Mouse (Mus musculus): ENCODE results near the gene 1700018F24Rik. TPM values are rescaled to one million over a fixed set of nuclear protein-coding genes. Genes with fewer than 3 reads are reported as not detected.

1700018F24Rik gene
- total and polyA plus RNA-seq, 3 experiments: not detected

DNA sequence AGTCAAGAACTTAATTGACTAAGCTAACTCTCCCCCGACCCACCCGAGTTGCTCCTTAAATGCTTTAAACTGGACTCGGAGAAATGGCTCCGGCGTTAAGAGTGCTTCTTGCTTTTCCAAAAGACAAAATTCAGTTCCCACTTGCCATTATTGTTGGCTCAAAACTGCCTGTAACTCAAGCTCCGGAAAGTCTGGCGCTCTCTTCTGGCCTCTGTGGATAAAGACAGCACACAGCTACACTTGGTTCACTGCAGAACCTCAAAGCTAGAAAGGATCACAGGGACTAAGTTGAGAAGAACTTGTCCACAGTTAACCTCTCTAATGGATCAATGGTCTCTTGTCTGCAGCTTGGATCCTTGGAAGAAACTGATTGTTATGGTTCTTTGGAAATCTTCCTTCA is 15.9 kb downstream of the 1700018F24Rik start:
- in situ Hi-C loops (cut with MboI; ENCODE audit: low pct_ligation_motif_present, low pct_unique_long_range_greater_than_20kb, low sequenced_read_pairs): no loop called here

DNA sequence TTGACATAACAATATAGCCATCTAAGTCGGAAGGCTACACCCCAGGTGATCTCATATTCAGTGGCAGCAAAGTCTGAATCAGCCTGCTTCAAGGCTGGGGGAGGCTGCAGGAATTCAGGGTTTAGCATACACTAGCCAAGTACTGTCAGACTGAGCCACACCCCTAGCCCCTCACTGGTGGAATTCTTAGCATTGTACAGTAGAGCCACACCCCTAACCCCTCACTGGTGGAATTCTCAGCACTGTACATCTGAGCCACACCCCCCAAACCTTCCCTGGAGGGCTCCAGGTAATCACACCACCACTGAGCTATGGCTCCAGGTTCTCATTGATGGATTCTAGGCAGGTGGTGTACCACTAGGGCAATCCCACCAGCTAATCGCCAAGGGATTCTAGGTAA is 16.7 kb downstream of the 1700018F24Rik start:
- Histone ChIP-seq H3K9ac (ENCODE audit: insufficient read depth, low read depth) (no peak overlapping the region), H3K4me2 (ENCODE audit: insufficient read depth, low read depth, poor library complexity, severe bottlenecking) (no peak overlapping the region), H3K27ac (ENCODE audit: insufficient read depth, low read depth) (no peak overlapping the region), H3K9me3 (replicated peaks; ENCODE audit: low read length) (no peaks in the 10 kb centered on the region), H3K79me2 (replicated peaks; ENCODE audit: control insufficient read depth, extremely low read depth, insufficient read depth, poor library complexity, severe bottlenecking) (no peaks in the 10 kb centered on the region), H3K27me3 (replicated peaks) (no peaks in the 10 kb centered on the region), H3K36me3 (replicated peaks in 1 of 2; ENCODE audit: control insufficient read depth in 1 of 2, insufficient read depth in 1 of 2, low read length in 1 of 2) (no peaks in the 10 kb centered on the region), H3K4me3 (replicated peaks in 1 of 3; ENCODE audit: low read depth in 2 of 3, low read length in 2 of 3, poor library complexity in 1 of 3) (no peak overlapping the region), H3K4me1 (ENCODE audit: control insufficient read depth in 1 of 2, insufficient read depth in 2 of 2) (peaks cover 0 to 12% of the 10 kb centered on the region in 2 experiments; a peak in 2 of 4 replicates)
- in situ Hi-C loops (cut with MboI; ENCODE audit: low pct_ligation_motif_present, low pct_unique_long_range_greater_than_20kb, low sequenced_read_pairs) (no loop called here), dilution Hi-C loops (cut with MboI; ENCODE audit: extremely low pct_ligation_motif_present, extremely low pct_unique_long_range_greater_than_20kb, low sequenced_read_pairs) (no loop called here)
- TF ChIP-seq POLR2AphosphoS2 (IDR thresholded peaks at IDR 0.05; ENCODE audit: low read depth, low read length) (no peak), PAX5 (IDR thresholded peaks at IDR 0.05; ENCODE audit: low read length) (no peak), CHD2 (IDR thresholded peaks at IDR 0.05; ENCODE audit: low read length) (no peak)
- DNase-seq (ENCODE audit: extremely low read depth): no peak

More for the DNA sequence above, 15.9 kb downstream of the 1700018F24Rik start:
- TF ChIP-seq CHD1 (IDR thresholded peaks at IDR 0.05; ENCODE audit: low read depth, low read length) (no peak), CTCF (conservative IDR thresholded peaks at IDR 0.05 in 1 of 2, IDR thresholded peaks at IDR 0.05 in 1 of 2; ENCODE audit: low read depth in 2 of 2, low read length in 2 of 2) (peak in 1 of 2 experiments; percentile 25; a peak in 1 of 4 replicates)
- no peak overlapping the region for H3K4me2 ChIP-seq (ENCODE audit: insufficient read depth, low read depth, poor library complexity, severe bottlenecking)
- no peak overlapping the region for H3K9ac ChIP-seq (ENCODE audit: insufficient read depth, low read depth)
- H3K36me3 ChIP-seq (replicated peaks in 1 of 2; ENCODE audit: control insufficient read depth in 1 of 2, insufficient read depth in 1 of 2, low read length in 1 of 2): no peaks in the 10 kb centered on the region
- no peaks in the 10 kb centered on the region for H3K79me2 ChIP-seq (replicated peaks; ENCODE audit: control insufficient read depth, extremely low read depth, insufficient read depth, poor library complexity, severe bottlenecking)
- H3K27ac ChIP-seq (ENCODE audit: insufficient read depth, low read depth): no peak overlapping the region
- H3K9me3 ChIP-seq (replicated peaks; ENCODE audit: low read length): no peaks in the 10 kb centered on the region
- peaks cover 0 to 12% of the 10 kb centered on the region in 2 experiments; a peak in 2 of 4 replicates for H3K4me1 ChIP-seq (ENCODE audit: control insufficient read depth in 1 of 2, insufficient read depth in 2 of 2)
- H3K27me3 ChIP-seq (replicated peaks): no peaks in the 10 kb centered on the region
- no peak overlapping the region for H3K4me3 ChIP-seq (replicated peaks in 1 of 3; ENCODE audit: low read depth in 2 of 3, low read length in 2 of 3, poor library complexity in 1 of 3)
- DNase-seq (ENCODE audit: extremely low read depth): no peak
- dilution Hi-C loops (cut with MboI; ENCODE audit: extremely low pct_ligation_motif_present, extremely low pct_unique_long_range_greater_than_20kb, low sequenced_read_pairs): no loop called here

DNA sequence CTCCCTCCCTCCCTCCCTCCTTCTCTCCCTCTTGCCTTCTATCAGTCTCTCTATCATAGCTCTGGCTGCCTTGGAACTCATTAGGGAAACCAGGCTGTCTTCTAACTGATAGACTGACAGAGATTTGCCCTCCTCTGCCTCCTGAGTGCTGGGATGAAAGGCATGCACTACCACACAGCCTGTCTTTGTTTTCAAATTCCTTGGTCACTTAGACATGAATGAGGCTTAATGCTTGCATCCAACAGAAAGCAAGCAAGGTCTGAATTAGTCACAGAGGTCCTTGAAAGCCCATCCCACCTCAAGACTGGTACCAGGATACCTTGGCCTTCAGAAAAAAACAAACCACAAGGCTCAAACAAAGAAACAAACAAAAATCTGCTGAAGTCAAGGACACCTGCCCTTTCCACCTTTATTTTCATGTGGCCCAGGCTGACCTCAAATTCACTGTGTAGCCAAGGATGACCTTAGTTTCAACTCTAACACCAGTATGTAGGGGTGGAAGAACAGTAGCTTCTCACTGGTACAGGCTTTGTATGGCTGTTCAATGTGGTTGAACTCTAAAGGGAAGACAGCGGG is 22.1 kb downstream of the 1700018F24Rik start:
- no peaks in the 10 kb centered on the region for H3K4me1 ChIP-seq (ENCODE audit: control insufficient read depth in 1 of 2, insufficient read depth in 2 of 2)
- dilution Hi-C loops (cut with MboI; ENCODE audit: extremely low pct_ligation_motif_present, extremely low pct_unique_long_range_greater_than_20kb, low sequenced_read_pairs): no loop called here

More for the DNA sequence above, 22.1 kb downstream of the 1700018F24Rik start:
- no peak overlapping the region for H3K4me2 ChIP-seq (ENCODE audit: insufficient read depth, low read depth, poor library complexity, severe bottlenecking)
- peaks cover 2% of the 10 kb centered on the region for H3K27me3 ChIP-seq (replicated peaks)
- H3K79me2 ChIP-seq (replicated peaks; ENCODE audit: control insufficient read depth, extremely low read depth, insufficient read depth, poor library complexity, severe bottlenecking): no peaks in the 10 kb centered on the region
- no peak overlapping the region for H3K27ac ChIP-seq (ENCODE audit: insufficient read depth, low read depth)
- no peak for DNase-seq (ENCODE audit: extremely low read depth)
- no peak overlapping the region for H3K9ac ChIP-seq (ENCODE audit: insufficient read depth, low read depth)
- no peaks in the 10 kb centered on the region for H3K9me3 ChIP-seq (replicated peaks; ENCODE audit: low read length)
- H3K4me3 ChIP-seq (replicated peaks in 1 of 3; ENCODE audit: low read depth in 2 of 3, low read length in 2 of 3, poor library complexity in 1 of 3): no peak overlapping the region
- H3K36me3 ChIP-seq (replicated peaks in 1 of 2; ENCODE audit: control insufficient read depth in 1 of 2, insufficient read depth in 1 of 2, low read length in 1 of 2): no peaks in the 10 kb centered on the region
- TF ChIP-seq TCF12 (IDR thresholded peaks at IDR 0.05; ENCODE audit: low read depth, low read length): no peak
- TF ChIP-seq MXI1 (IDR thresholded peaks at IDR 0.05; ENCODE audit: low read depth, low read length): no peak
- TF ChIP-seq ZKSCAN1 (IDR thresholded peaks at IDR 0.05; ENCODE audit: borderline replicate concordance, low read depth, low read length): no peak
- no peak for TF ChIP-seq CHD2 (IDR thresholded peaks at IDR 0.05; ENCODE audit: low read length)
- TF ChIP-seq EP300 (IDR thresholded peaks at IDR 0.05; ENCODE audit: low read length): no peak
- TF ChIP-seq E2F4 (IDR thresholded peaks at IDR 0.05; ENCODE audit: insufficient replicate concordance, low read depth, low read length): no peak
- TF ChIP-seq JUN (IDR thresholded peaks at IDR 0.05; ENCODE audit: insufficient read depth, low read depth, low read length): no peak
- no peak for TF ChIP-seq HCFC1 (IDR thresholded peaks at IDR 0.05; ENCODE audit: low read depth, low read length)
- TF ChIP-seq POLR2AphosphoS2 (IDR thresholded peaks at IDR 0.05; ENCODE audit: low read depth, low read length): no peak
- no peak for TF ChIP-seq MEF2A (IDR thresholded peaks at IDR 0.05; ENCODE audit: borderline replicate concordance, low read depth, low read length)
- no peak for TF ChIP-seq ZMIZ1 (IDR thresholded peaks at IDR 0.05; ENCODE audit: low read depth, low read length)
- no peak for TF ChIP-seq USF2 (conservative IDR thresholded peaks at IDR 0.05; ENCODE audit: low read depth, low read length)
- TF ChIP-seq RAD21 (IDR thresholded peaks at IDR 0.05; ENCODE audit: low read depth, low read length): no peak
- TF ChIP-seq SMC3 (IDR thresholded peaks at IDR 0.05; ENCODE audit: low read depth, low read length): no peak
- no peak for TF ChIP-seq TBP (conservative IDR thresholded peaks at IDR 0.05; ENCODE audit: low read depth, low read length)
- no peak for TF ChIP-seq MYC (IDR thresholded peaks at IDR 0.05; ENCODE audit: low read depth, low read length)
- no peak for TF ChIP-seq MAX (IDR thresholded peaks at IDR 0.05; ENCODE audit: low read length)
- no peak for TF ChIP-seq JUND (conservative IDR thresholded peaks at IDR 0.05; ENCODE audit: low read depth, low read length)
- TF ChIP-seq GABPA (IDR thresholded peaks at IDR 0.05; ENCODE audit: insufficient replicate concordance, low read depth, low read length): no peak
- no peak for TF ChIP-seq USF1 (IDR thresholded peaks at IDR 0.05; ENCODE audit: low read depth, low read length)
- in situ Hi-C loops (cut with MboI; ENCODE audit: low pct_ligation_motif_present, low pct_unique_long_range_greater_than_20kb, low sequenced_read_pairs): loop anchor here (10.0 kb wide), 1 partner anchor 60 kb away; no protein-coding TSS in a partner anchor
